Mouse (Mus musculus): ENCODE measurements around the gene Svep1.

GRCm38 (mm10) chr4:58127024-58127423, 79.6 kb downstream of the Svep1 start:
- TF ChIP-seq CTCF (IDR thresholded peaks at IDR 0.05; ENCODE audit: insufficient read depth, low read depth, low read length) (no peak), POLR2A (IDR thresholded peaks at IDR 0.05; ENCODE audit: insufficient read depth, low read depth, low read length) (no peak)
